Mouse (Mus musculus) urinary bladder, postnatal 14 days (tissue): ENCODE data around the gene Ccnl1.

Experiments
- DNase-seq: peaks from one replicate; pipeline ENCODE4 v3.0.0; 2021; ENCODE audit warnings: low spot score

Gene Ccnl1

GRCm38 (mm10) chr3:65958102-65958839, at the start of gene Ccnl1:
TSS of gene Ccnl1 (minus strand) at chr3:65958249.
- DNase-seq = peak; percentile 97

DNA sequence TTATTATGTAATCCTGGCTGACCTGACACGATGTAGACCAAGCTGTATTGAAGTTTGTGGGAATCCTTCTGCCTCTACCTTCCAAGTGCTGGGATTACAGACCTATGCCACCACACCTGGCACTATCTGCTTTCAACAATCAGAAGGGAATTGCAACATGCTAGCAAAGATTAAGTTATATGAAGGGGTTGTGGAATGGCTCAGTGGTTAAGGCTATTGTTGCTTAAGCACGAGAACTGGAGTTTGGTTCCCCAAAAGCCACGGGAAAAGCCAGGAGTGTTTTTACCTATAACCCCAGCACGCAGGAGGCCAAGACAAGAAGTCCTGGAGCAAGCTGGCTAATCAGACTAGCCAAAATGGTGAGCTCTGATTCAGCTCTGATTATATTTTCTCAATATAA, 46.9 kb upstream of the Ccnl1 start:
- DNase-seq = no peak

DNA sequence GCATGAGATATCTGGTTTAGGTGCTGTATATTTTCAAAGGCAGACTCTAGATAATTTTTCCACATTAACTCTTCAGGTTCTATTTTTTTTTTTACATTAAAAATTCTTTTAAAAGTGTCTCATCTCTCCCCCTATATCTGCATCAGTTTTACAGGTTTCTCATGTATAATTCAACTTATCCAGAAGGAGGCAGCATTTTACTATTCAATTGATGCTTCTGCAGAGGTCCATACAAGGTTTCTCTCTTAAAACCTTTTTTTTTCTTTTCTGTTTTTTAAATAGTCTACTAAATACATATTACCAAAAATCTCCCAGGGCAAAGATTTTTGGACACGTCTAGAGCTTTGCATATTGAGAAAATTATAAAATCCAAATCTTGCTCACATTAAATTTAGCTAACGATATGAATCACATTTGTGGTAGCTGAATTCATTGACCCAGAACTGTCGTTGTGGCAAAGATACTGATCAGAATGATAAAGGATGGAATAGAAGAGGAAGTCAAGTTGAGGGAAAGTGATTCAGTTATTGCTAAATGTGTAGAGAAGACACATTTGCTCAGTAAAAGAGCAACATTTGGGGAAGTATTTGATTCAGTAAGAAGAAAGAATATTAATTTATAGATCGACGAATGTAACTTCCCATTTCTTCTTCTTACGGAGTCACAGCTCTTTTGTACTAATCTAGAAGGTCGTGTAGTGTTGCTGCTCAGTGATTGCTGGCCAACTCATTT, 46.3 kb upstream of the Ccnl1 start:
- no peak for DNase-seq

DNA sequence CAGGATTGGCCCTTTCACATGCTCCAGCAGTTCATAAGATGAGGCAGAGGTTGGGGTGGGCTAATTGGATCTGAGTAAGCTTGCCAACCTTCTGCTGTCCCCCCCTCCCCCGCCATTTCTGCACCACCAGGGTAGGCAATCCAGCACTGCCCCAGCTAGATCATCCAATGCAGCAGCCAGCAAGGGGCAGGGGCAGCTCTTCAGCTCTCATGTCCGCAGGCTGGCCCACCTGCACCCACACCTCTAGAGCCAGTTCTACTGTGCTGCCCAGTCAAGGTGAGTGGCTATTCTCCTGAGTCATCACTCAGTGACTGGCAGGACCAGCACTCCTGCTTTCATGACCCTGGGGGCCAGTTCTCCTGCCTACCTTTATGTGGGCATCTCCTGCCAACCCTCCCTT, 42.4 kb upstream of the Ccnl1 start:
- DNase-seq = no peak

DNA sequence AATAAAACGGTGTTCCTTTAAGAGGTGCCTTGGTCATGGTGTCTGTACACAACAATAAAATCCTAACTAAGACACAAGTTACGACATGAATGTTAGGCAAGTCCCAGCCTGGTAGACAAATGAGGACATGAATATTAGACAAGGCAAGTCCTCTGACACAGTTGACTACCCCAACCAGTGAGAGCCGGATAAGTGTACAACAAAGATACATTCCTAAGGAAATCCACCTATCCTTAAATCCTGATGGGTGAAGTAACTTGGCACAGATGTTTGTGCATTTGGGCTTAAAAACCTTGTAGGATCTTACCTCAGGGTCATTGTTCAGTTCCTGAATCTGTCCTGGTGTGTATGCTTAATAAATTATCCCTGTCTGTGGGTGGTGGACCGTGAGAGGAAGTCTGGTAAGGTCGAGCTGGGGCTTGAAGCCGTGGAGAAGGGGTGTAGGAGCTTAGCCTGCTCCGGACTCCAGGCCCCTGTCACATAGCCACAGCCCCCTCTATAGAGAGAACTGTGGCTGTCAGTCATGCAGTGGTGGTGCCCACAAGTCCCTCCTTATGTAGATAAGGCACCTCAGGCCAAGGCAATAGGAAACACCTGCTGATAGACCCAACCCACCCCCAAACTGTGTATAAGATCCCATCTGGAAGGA, 39.4 kb upstream of the Ccnl1 start:
- no peak for DNase-seq

DNA sequence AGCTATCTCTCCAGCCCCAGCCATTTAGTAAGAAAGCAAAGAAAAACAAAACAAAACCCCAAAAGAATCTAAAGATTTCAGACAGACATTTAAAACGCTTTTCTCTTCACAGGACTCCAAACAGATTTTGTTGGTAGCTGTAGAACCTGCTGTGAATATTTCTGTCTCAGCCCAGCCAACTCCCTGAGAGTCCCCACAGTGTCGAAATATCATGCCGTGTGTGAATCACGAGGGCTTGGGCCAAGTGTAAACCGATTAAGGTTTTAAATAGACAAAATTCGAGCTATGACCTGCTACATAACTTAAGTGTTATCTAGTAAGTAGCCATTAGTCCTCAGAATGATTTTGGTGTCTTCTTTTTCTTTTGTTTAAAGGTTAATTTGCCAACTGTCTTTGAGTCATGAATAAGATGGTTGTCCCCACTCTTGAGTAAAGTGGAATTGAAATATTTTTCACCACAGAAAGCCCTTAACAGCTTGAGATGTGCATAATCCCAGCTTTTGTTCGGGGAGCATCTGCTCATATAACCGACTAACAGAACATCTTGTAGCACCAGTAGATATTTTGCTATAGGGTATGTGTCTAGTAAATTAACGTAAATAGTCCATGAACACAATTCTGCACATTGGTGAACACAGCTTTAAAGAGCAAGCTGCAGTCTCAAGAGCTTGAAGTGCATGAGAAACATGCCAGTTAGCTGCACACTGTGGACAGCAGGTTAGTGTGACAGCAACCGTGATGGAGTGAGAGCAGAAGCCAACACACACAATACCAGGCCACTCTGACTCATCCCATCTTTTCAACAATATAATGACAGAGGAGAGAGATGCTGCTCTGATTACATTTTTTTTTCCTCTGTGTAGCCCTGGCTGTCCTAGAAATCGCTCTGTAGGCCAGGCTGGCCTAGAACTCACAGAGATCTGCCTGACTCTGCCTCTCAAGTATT, 34.6 kb upstream of the Ccnl1 start:
- no peak for DNase-seq

- DNase-seq = peak; percentile 41
These were observed 33.1 kb upstream of the Ccnl1 start for GRCm38 (mm10) chr3:65990957-65991646.

- DNase-seq = no peak
These were observed 32.5 kb upstream of the Ccnl1 start for GRCm38 (mm10) chr3:65990524-65990923.

DNA sequence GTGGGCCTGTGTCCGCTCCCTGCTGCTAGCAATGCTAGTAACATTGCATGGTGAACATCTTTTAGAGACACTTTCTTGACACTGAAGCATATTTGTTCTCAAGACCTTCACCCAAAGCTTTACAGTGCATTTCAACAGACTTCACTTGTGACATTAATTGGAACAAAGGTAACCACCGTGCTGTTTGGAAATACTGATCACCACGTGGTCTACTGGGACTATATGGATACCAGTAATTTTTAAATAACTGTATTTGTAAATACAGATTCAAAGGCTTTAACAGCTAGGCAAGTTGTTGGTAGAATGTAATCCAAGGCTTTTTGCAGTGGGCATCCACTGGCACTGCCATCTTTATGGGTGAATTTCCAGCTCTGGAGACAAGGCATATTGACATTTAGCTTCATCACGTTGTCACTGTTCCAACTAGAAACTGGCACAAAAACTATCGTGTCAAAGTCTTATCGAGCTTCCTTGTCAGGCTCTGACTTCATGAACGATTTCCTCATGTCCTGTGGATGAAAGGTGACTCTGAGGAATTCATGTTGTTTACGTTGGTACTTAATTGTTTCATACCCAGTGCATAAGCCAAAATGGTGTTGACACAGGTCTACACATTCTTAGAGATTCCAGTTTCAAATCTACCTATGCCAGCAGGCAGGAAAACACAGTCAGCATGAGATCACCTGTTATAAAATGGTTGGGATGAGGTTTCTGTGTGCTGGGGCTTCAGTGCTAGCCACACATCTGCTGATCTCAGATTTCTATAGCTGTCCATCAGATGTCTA, 30.9 kb upstream of the Ccnl1 start:
- DNase-seq = no peak

DNA sequence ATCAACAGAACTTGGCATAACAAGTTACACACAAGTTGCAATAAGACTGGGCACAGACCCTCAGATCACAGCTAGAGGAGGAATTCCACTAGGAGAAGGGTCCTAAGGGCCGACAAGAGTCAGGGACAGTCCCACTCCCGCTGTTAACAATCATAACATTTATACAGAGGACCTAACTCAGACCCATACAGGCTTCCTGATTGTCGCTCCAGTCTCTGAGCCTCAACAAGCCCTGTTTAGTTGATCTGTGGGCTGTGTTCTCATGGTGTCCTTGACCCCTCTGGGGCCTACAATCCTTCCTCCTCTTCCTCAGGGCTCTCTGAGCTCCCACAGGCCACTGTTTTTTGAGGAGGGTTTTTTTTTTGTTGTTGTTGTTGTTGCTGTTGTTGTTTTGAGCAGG, 18.2 kb upstream of the Ccnl1 start:
- no peak for DNase-seq

- DNase-seq = peak; percentile 24
These were observed 17.3 kb upstream of the Ccnl1 start for GRCm38 (mm10) chr3:65975317-65975716.

GRCm38 (mm10) chr3:65974232-65975058, 16.4 kb upstream of the Ccnl1 start:
- DNase-seq = peak; percentile 98

- DNase-seq = no peak
These were observed 15.6 kb upstream of the Ccnl1 start for GRCm38 (mm10) chr3:65973501-65974231.

GRCm38 (mm10) chr3:65969196-65969595, 11.1 kb upstream of the Ccnl1 start:
- no peak for DNase-seq

GRCm38 (mm10) chr3:65966360-65966759, 8.3 kb upstream of the Ccnl1 start:
- DNase-seq = no peak

GRCm38 (mm10) chr3:65962270-65962930, 4.4 kb upstream of the Ccnl1 start:
- DNase-seq = no peak

DNA sequence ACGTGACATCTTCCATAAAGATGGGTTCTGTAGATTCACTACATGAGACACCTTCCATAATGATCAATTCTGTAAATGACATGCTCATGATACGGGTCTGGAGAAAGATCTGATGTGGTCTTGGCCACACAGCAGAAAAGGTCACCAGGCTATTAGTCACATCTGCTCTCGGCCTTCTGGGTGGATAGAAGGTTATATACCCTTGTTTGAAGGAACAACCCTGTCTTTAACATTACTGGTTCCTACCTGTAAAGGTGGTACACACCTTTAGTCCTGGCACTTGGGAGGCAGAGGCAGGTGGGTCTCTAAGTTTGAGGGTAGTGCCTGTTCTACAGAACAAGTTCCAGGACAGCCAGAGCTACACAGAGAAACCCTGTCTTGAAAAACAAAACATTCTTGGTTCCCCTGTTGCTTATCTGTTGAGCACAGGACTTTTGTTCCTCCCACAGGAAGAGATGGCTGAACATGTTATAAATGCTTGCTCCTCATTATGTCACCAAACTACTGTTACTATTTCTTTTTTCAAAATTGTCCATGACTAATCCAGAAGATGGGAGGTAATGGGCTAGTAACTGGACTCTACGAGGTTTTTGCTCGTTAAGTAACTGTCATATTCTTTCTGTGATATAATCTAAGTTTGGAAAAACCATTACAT, 2.4 kb upstream of the Ccnl1 start:
- no peak for DNase-seq
